Mouse (Mus musculus): ENCODE measurements around the gene Olfr820. TPM values are rescaled to one million over a fixed set of nuclear protein-coding genes. Genes with fewer than 3 reads are reported as not detected.
"Not testable (repeated sequence)": the region's sequence is repeated elsewhere in the genome, so short reads cannot be mapped to it uniquely, and the experiment has no call there.

Gene Olfr820
- total RNA-seq (2012; rRNA removed): not detected in 2 replicates

DNA sequence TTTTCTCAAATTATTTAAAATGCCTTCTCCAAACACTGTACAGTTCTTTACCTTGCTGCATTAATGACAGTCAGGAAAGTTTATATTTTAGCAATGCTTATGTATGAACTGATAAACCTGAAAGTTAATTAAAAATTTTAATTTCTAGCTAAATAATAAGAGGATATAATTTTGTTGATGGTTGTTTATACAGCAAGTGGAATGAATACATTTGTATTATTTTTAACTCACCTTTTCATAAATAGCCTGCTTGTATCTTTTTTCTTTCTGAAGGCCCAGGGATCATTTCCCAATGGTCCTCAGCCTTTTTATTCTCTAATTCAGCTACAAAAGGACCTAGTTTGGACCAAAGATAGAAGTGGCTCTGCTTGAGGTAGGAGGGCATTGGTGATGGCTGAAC is at the start of gene Olfr820:
Gene Olfr820 (plus strand): TSS at position 301 of the 400 bp plus-strand sequence.
- in situ Hi-C loops (cut with MboI; ENCODE audit: low sequenced_read_pairs in 2 of 2, unreplicated experiment in 2 of 2): no loop called here
- TF ChIP-seq CHD2 (IDR thresholded peaks at IDR 0.05; ENCODE audit: low read depth, low read length) (no peak), HCFC1 (IDR thresholded peaks at IDR 0.05; ENCODE audit: borderline replicate concordance, insufficient read depth, low read length) (no peak), MAFK (IDR thresholded peaks at IDR 0.05; ENCODE audit: insufficient read depth, low read depth, low read length) (no peak), ZC3H11A (IDR thresholded peaks at IDR 0.05; ENCODE audit: borderline replicate concordance, low read depth, low read length) (no peak), ZNF384 (IDR thresholded peaks at IDR 0.05; ENCODE audit: low read depth, low read length) (no peak)
- DNase-seq (ENCODE audit: low read depth, low spot score): no peak

DNA sequence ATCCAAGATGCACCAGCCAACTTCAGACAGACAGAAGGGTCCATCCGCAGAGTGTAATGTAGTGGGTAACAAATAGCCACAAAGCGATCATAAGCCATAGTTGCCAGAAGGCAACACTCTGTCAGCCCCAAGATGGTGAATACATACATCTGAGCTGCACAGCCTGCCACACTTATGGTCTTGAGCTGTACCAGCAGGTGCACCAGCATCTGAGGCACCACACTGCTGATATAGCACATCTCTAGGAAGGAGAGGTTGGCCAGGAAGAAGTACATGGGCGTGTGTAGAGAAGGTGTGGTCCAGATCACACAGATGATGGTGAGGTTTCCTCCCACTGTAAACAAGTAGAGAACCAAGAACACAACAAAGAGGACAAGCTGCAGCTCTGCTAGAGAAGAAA is 46.2 kb upstream of the Olfr820 start:
- H3K9me3 ChIP-seq (ENCODE audit: control insufficient read depth, insufficient read depth, low read depth, low read length); H3K4me1 ChIP-seq (ENCODE audit: control insufficient read depth in 2 of 2, insufficient read depth in 2 of 2, low read length in 2 of 2, poor library complexity in 1 of 2); H3K27ac ChIP-seq (ENCODE audit: insufficient read depth, low read depth, low read length, poor library complexity, severe bottlenecking); H3K9ac ChIP-seq (ENCODE audit: insufficient read depth, low read depth, low read length, poor library complexity, severe bottlenecking); DNase-seq (ENCODE audit: low read depth, low spot score); in situ Hi-C loops (cut with MboI; ENCODE audit: low sequenced_read_pairs in 2 of 2, unreplicated experiment in 2 of 2); H3K36me3 ChIP-seq (ENCODE audit: control insufficient read depth, insufficient read depth, low read length, poor library complexity, severe bottlenecking); H3K4me3 ChIP-seq (ENCODE audit: insufficient read depth in 1 of 2, low read depth in 1 of 2, low read length in 2 of 2, poor library complexity in 1 of 2, severe bottlenecking in 1 of 2): not testable (repeated sequence)

More for the DNA sequence above, at the start of gene Olfr820:
- Histone ChIP-seq H3K4me3 (ENCODE audit: insufficient read depth in 1 of 2, low read depth in 1 of 2, low read length in 2 of 2, poor library complexity in 1 of 2, severe bottlenecking in 1 of 2) (no peak within 1 kb of the TSS), H3K27ac (ENCODE audit: insufficient read depth, low read depth, low read length, poor library complexity, severe bottlenecking) (no peak within 1 kb of the TSS), H3K36me3 (ENCODE audit: control insufficient read depth, insufficient read depth, low read length, poor library complexity, severe bottlenecking) (no peaks in the 10 kb centered on the region), H3K9ac (ENCODE audit: insufficient read depth, low read depth, low read length, poor library complexity, severe bottlenecking) (no peak within 1 kb of the TSS), H3K4me1 (ENCODE audit: control insufficient read depth in 2 of 2, insufficient read depth in 2 of 2, low read length in 2 of 2, poor library complexity in 1 of 2) (no peaks in the 10 kb centered on the region), H3K9me3 (ENCODE audit: control insufficient read depth, insufficient read depth, low read depth, low read length) (no peaks in the 10 kb centered on the region)

DNA sequence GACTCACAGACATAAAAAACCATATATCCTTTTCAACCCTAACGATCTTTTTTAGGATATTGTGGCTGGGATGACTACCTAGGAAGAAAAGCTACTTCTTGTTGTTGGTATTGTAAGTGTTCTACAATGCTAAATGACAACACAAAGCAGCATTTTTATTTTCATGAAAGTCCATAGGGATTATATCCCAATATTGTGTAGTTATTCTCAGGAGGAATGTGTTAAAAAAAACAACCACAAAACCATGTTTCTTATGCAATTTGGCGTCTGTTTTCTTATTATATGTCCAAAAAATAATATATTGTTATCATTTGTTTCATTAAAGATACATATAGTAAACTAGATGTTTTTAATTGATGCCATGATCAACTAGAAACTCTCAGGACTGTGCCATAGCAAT is 45.3 kb upstream of the Olfr820 start, which contains the start of gene Olfr819:
Gene Olfr819 (minus strand): TSS at position 101 of the 400 bp plus-strand sequence.
- H3K27ac ChIP-seq (ENCODE audit: insufficient read depth, low read depth, low read length, poor library complexity, severe bottlenecking); H3K4me1 ChIP-seq (ENCODE audit: control insufficient read depth in 2 of 2, insufficient read depth in 2 of 2, low read length in 2 of 2, poor library complexity in 1 of 2); in situ Hi-C loops (cut with MboI; ENCODE audit: low sequenced_read_pairs in 2 of 2, unreplicated experiment in 2 of 2); H3K36me3 ChIP-seq (ENCODE audit: control insufficient read depth, insufficient read depth, low read length, poor library complexity, severe bottlenecking); H3K9me3 ChIP-seq (ENCODE audit: control insufficient read depth, insufficient read depth, low read depth, low read length); DNase-seq (ENCODE audit: low read depth, low spot score); H3K9ac ChIP-seq (ENCODE audit: insufficient read depth, low read depth, low read length, poor library complexity, severe bottlenecking); H3K4me3 ChIP-seq (ENCODE audit: insufficient read depth in 1 of 2, low read depth in 1 of 2, low read length in 2 of 2, poor library complexity in 1 of 2, severe bottlenecking in 1 of 2): not testable (repeated sequence)

DNA sequence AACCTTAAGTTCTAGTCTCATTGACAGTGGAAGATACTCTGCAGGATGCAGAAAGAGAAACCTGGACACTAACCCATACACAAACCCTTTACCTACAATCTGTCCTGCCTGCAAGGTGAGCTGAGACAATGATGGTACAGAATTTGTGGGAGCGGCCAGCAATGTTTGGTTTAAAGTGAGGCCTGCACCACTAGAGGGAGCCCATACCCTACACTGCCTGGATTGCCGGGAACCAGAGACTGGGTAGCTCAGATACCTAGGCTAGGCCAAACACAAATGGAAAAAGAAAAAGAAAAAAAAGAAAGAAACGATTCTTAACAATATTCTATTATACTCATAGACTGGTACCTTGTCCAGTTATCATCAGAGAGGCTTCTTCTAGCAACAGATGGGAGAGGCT is 39.4 kb upstream of the Olfr820 start:
- H3K9me3 ChIP-seq (ENCODE audit: control insufficient read depth, insufficient read depth, low read depth, low read length); DNase-seq (ENCODE audit: low read depth, low spot score); H3K4me1 ChIP-seq (ENCODE audit: control insufficient read depth in 2 of 2, insufficient read depth in 2 of 2, low read length in 2 of 2, poor library complexity in 1 of 2); H3K27ac ChIP-seq (ENCODE audit: insufficient read depth, low read depth, low read length, poor library complexity, severe bottlenecking); H3K4me3 ChIP-seq (ENCODE audit: insufficient read depth in 1 of 2, low read depth in 1 of 2, low read length in 2 of 2, poor library complexity in 1 of 2, severe bottlenecking in 1 of 2); H3K9ac ChIP-seq (ENCODE audit: insufficient read depth, low read depth, low read length, poor library complexity, severe bottlenecking); in situ Hi-C loops (cut with MboI; ENCODE audit: low sequenced_read_pairs in 2 of 2, unreplicated experiment in 2 of 2); H3K36me3 ChIP-seq (ENCODE audit: control insufficient read depth, insufficient read depth, low read length, poor library complexity, severe bottlenecking): not testable (repeated sequence)

DNA sequence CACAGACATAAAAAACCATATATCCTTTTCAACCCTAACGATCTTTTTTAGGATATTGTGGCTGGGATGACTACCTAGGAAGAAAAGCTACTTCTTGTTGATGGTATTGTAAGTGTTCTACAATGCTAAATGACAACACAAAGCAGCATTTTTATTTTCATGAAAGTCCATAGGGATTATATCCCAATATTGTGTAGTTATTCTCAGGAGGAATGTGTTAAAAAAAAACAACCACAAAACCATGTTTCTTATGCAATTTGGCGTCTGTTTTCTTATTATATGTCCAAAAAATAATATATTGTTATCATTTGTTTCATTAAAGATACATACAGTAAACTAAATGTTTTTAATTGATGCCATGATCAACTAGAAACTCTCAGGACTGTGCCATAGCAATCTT is 36.4 kb upstream of the Olfr820 start, which contains the start of gene Olfr247:
Gene Olfr247 (minus strand): TSS at position 101 of the 400 bp plus-strand sequence.
- H3K4me3 ChIP-seq (ENCODE audit: insufficient read depth in 1 of 2, low read depth in 1 of 2, low read length in 2 of 2, poor library complexity in 1 of 2, severe bottlenecking in 1 of 2); in situ Hi-C loops (cut with MboI; ENCODE audit: low sequenced_read_pairs in 2 of 2, unreplicated experiment in 2 of 2); H3K4me1 ChIP-seq (ENCODE audit: control insufficient read depth in 2 of 2, insufficient read depth in 2 of 2, low read length in 2 of 2, poor library complexity in 1 of 2); H3K27ac ChIP-seq (ENCODE audit: insufficient read depth, low read depth, low read length, poor library complexity, severe bottlenecking); H3K9me3 ChIP-seq (ENCODE audit: control insufficient read depth, insufficient read depth, low read depth, low read length); H3K9ac ChIP-seq (ENCODE audit: insufficient read depth, low read depth, low read length, poor library complexity, severe bottlenecking); DNase-seq (ENCODE audit: low read depth, low spot score); H3K36me3 ChIP-seq (ENCODE audit: control insufficient read depth, insufficient read depth, low read length, poor library complexity, severe bottlenecking): not testable (repeated sequence)

DNA sequence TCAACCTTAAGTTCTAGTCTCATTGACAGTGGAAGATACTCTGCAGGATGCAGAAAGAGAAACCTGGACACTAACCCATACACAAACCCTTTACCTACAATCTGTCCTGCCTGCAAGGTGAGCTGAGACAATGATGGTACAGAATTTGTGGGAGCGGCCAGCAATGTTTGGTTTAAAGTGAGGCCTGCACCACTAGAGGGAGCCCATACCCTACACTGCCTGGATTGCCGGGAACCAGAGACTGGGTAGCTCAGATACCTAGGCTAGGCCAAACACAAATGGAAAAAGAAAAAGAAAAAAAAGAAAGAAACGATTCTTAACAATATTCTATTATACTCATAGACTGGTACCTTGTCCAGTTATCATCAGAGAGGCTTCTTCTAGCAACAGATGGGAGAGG is 30.6 kb upstream of the Olfr820 start:
- in situ Hi-C loops (cut with MboI; ENCODE audit: low sequenced_read_pairs in 2 of 2, unreplicated experiment in 2 of 2); H3K36me3 ChIP-seq (ENCODE audit: control insufficient read depth, insufficient read depth, low read length, poor library complexity, severe bottlenecking); H3K4me1 ChIP-seq (ENCODE audit: control insufficient read depth in 2 of 2, insufficient read depth in 2 of 2, low read length in 2 of 2, poor library complexity in 1 of 2); H3K4me3 ChIP-seq (ENCODE audit: insufficient read depth in 1 of 2, low read depth in 1 of 2, low read length in 2 of 2, poor library complexity in 1 of 2, severe bottlenecking in 1 of 2); H3K9ac ChIP-seq (ENCODE audit: insufficient read depth, low read depth, low read length, poor library complexity, severe bottlenecking); H3K27ac ChIP-seq (ENCODE audit: insufficient read depth, low read depth, low read length, poor library complexity, severe bottlenecking); DNase-seq (ENCODE audit: low read depth, low spot score); H3K9me3 ChIP-seq (ENCODE audit: control insufficient read depth, insufficient read depth, low read depth, low read length): not testable (repeated sequence)

DNA sequence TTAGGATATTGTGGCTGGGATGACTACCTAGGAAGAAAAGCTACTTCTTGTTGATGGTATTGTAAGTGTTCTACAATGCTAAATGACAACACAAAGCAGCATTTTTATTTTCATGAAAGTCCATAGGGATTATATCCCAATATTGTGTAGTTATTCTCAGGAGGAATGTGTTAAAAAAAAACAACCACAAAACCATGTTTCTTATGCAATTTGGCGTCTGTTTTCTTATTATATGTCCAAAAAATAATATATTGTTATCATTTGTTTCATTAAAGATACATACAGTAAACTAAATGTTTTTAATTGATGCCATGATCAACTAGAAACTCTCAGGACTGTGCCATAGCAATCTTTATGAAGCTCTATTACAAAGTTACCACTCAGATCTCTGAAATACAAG is 27.5 kb upstream of the Olfr820 start, which contains the start of gene Gm10310:
Gene Gm10310 (minus strand): TSS at position 101 of the 400 bp plus-strand sequence.
- H3K4me1 ChIP-seq (ENCODE audit: control insufficient read depth in 2 of 2, insufficient read depth in 2 of 2, low read length in 2 of 2, poor library complexity in 1 of 2); in situ Hi-C loops (cut with MboI; ENCODE audit: low sequenced_read_pairs in 2 of 2, unreplicated experiment in 2 of 2): not testable (repeated sequence)

More for the DNA sequence above, 27.5 kb upstream of the Olfr820 start, which contains the start of gene Gm10310:
- DNase-seq (ENCODE audit: low read depth, low spot score); H3K36me3 ChIP-seq (ENCODE audit: control insufficient read depth, insufficient read depth, low read length, poor library complexity, severe bottlenecking); H3K9ac ChIP-seq (ENCODE audit: insufficient read depth, low read depth, low read length, poor library complexity, severe bottlenecking); H3K27ac ChIP-seq (ENCODE audit: insufficient read depth, low read depth, low read length, poor library complexity, severe bottlenecking); H3K9me3 ChIP-seq (ENCODE audit: control insufficient read depth, insufficient read depth, low read depth, low read length); H3K4me3 ChIP-seq (ENCODE audit: insufficient read depth in 1 of 2, low read depth in 1 of 2, low read length in 2 of 2, poor library complexity in 1 of 2, severe bottlenecking in 1 of 2): not testable (repeated sequence)

All from ES-E14 (cell line).